Mouse (Mus musculus) gastrocnemius, postnatal 14 days (tissue): ENCODE measurements around the gene Rgs7. TPM values are rescaled to one million over a fixed set of nuclear protein-coding genes. Genes with fewer than 3 reads are reported as not detected.

Source experiments
- DNase-seq: peaks from one replicate; pipeline ENCODE4 v3.0.0; 2021; ENCODE audit warnings: mixed read lengths
- intact Hi-C: fragments of 180-260 bp; cut with DNase I; formaldehyde crosslinking; loops from one replicate; pipeline ENCODE4 v1.15.1; 2025; ENCODE audit warnings: low total_unique reads
- total RNA-seq, 2 experiments: library from RNA; stranded (reverse); gene quantifications; 2 replicates each; pipeline ENCODE4 v1.2.3; 2021

The Rgs7 gene
- total RNA-seq, 2 experiments from 2014 or later = 0.12 to 0.22 TPM

DNA sequence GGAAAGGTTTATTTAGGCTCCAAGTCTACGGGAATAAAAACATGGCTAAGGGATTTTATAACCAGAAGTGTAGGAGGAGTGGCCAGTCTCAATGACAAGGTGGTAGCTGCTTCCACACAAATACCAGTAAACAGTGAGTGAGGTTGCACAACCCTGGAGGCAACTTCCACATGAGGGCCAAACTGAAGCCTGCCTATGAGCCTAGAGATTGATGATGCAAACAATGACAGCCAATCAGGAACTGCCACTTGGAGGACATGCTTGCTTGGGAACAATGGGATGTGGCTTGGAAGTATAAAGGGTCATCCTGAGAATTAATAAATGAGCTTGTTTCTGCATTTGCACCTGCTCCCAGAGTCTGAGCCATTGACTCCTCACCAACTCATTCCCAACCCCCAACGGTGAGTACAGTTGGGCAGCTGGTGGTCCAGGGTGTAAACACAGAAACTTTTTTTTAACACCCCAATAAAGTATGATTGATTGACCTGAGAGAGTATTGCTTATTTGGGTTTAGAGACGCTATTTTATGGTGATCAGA, 162.3 kb downstream of the Rgs7 start:
- intact Hi-C loops = no loop called here
- no peak for DNase-seq

DNA sequence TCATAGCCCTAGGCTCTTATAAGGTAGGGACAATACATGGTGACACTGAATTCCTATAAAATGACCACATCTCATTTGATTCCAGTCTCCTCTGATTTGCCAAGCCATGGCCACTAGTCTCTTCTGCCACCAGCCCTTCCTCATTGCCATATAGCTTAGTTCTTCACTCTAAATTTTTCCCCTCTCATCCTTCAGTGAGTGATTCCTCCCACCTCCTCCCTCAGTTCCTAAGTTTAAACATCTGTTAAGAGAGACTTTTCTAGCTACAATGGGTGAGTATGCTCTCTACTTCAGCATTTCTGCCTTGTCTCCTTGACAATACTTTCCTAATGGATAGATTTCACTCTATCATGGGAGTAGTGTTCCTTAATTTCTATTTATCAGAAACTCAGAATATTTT, 169.5 kb downstream of the Rgs7 start:
- intact Hi-C loops = no loop called here
- no peak for DNase-seq

DNA sequence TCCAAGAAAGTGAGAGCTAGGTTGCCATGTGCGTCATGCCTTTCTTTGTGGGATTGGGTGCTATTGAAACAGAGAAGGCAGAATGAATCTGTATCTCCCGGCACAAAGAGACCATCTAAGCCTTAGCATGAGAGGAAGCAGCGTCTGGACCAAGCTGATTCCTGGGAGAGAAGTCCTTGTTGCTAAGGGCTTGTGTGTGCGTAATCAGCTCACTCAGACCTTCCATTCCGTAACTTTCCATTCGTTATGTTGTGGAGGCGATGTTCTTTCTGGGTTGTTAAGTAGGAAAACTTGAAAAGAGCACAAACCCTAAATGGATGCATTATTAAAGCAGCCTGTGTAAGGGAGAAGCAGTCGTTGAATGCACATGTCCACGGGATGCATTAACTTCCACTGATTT, 173.1 kb downstream of the Rgs7 start:
- intact Hi-C loops = no loop called here
- no peak for DNase-seq

DNA sequence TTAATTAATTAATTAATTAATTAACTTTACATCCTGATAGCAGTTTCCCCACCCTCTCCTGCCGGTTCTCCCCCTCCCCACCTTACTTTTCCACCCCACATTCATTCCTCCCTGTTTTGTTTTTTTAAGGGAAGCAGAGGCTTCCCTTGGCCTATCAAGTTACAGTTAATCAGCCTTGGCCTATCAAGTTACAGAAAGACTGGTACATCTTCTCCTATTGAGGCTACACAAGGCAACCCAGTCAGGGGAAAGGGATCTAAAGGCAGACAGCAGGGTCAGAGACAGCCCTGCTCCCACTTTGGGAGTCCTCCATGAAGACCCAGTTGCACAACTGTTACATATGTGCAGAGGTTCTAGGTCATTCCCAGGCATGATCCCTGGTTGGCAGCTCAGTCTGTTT, 175.0 kb downstream of the Rgs7 start:
- intact Hi-C loops = no loop called here
- no peak for DNase-seq

DNA sequence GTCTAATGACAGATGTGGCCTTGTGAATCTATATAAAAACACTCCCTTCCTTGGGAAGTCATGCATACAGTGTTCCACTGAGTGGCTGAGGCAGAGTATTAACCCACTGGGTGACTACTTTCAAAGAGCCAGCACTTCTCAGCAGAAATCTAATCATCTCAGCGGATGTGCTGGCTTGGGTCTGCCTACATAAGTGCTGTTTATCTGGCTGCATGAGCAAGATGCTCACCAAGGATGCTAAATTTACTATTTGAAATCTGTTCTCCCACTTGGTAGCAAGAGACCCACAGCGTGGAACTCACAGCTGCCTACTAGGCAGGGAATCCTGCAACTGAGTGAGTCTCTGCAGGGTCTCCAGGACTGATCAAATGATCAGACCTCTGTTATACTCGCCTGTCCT, 184.7 kb downstream of the Rgs7 start:
- intact Hi-C loops = no loop called here
- DNase-seq = no peak

DNA sequence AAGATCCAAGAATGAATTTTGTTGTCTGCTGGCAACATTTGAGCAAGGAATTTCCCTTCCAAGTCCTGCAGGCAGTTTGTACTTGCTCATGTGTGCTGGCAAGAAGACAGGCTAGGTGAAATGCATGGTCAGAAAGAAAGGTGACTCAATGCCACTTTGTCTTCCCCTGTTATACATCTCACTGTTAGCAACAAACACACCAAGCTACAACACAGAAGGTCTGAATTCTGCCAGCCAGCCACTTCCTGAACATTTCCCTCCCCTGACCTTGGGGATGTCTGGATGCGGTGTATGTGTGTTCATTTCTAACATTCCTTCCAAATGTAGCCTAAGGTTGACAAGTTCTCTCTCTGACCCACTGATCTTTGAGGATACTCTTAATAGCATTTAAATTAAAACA, 191.4 kb downstream of the Rgs7 start:
- intact Hi-C loops = no loop called here
- no peak for DNase-seq

DNA sequence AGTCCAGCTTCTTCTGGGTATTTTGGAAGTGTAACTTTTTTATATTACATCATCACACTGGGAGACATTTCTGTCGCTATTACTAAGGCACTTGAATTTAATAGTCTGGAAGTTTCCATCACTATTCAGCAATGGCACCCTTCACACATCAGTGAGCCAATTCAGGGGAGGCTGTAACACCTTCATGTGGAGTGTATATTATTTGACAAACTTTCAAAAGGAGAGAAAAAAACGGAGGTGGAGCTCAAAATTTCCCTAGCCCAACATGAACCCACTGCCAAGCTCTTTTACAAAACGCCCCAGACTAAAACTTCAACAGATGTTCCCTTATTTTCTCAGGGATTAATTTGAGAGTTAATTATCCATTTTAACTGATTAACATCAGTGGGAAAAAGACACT, 191.9 kb downstream of the Rgs7 start:
- DNase-seq = no peak
- intact Hi-C loops = no loop called here

DNA sequence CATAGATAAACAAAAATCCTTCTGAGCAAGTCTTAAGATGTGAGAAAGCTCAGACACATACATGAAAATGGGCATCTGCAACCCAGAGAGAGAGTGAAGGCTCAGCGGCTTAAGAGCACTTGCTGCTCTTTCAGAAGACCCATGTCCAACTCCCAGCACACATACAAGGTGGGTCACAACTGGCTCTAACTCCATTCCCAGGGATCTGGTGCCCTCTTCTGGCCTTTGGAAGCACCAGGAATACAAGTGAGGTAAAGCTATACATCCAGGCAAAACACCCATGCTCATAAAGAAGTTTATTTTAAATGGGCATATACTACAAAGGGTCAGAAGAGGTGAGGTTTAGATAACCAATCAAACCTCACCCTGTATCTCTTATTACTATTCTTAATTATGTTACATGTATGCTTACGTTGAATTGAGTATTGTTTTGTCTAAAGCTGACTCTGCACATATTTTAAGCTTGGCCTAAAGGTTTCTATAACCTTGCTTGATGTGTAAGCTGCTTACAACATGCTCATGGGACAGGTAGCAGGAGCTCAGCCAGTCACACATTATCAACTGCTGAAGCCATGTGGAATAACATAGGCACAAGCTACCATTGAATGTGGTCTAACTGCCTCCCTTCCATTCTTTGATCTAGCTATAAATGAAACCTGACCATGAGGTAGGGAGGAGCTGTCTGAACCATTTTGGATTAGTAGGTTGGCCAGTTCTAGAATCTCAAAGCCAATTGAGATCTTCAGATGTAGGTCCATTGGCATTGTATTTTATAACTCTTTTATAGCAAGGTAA, 192.5 kb downstream of the Rgs7 start:
- DNase-seq = no peak
- intact Hi-C loops = no loop called here

DNA sequence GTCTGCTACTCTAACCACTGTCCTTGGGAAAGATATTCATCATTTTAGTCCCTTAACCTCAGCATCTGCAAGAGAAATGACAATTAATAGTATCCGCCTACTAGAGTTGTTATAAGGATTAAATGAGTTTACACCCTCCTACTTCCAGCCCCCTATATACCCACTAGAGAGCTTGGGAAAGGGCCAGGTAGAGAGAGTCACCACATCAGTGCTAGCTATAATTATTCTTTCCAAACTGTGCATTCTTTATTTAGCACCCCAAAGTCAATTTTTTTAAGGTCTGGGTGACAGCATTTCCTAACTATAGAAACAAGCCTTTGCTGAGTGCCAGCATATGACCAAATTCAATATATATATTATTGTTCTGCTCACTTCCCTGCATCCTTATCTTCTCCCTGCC, 195.4 kb downstream of the Rgs7 start:
- DNase-seq = no peak
- intact Hi-C loops = no loop called here

DNA sequence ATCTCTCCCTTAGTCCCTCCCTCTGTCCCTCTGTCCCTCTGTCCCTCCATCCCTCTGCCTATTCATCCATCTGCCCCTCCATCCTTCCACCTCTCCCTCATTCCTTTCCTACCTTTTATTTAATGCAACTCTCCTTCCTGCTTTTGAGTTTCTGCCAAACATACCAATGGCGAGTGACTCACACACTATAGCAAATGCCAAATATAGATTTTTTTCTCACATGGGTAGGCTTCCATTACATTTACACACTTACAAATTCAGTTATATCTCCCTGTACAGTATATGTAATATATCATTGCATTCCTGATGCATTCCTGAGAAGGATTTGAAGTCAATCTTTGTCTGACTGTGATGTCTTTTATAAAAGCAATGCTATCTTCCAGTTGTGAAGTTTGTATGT, 202.2 kb downstream of the Rgs7 start:
- intact Hi-C loops = no loop called here
- no peak for DNase-seq

DNA sequence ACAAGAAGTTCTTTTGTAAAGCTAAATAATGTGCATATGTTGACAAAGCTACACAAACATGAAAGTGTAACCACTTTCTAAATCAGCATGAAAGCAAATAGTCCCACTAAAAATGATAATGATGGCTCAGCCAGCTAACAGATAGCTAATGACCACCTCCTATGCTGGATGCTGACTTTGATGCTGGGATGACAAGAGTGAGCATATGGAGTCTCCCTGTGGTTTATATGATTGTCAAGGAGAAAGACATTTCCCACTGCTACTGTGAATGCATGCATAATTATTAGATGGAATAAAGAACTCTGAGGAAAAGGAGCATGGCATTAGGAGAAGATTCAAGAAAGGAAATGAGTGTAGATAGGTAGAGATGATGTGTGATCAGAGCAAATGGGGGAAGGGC, 230.0 kb downstream of the Rgs7 start:
- no peak for DNase-seq
- intact Hi-C loops = no loop called here

DNA sequence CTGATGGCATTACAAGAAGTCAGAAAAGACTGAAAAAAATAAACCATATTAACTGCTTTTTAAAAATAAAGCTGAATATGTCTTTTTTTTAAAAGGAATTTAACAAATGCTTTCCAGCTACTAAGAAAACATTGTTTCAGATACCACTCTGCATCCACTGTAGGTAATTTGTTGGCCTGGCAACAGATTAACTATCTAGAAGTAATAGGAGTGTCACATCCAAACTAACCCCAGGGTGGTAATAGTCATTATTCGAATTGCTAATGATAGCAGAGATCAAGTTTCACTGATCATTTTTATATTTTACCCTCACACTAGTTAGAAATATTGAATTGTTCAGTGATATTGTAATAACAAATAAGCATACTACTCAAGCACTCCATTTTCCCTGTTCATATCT, 232.9 kb downstream of the Rgs7 start:
- intact Hi-C loops = no loop called here
- no peak for DNase-seq

DNA sequence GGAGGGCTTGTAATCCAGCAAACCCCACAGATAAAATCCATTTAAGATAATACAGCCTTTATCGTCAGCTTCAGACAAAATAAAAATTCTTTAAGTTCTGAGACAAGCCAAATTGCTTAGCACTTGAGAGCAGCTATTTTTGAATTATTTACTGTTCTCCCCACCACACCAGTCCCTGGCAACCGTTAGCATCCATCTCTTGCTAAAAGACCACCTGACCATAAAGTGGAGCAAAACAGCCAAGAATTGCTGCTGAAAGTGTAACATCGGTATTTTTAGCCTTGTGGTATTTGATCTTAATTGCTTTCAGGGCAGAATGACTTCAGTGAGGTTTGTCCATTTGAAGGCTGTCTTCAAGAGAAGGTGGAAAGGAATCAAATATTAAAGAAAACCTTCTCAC, 237.1 kb downstream of the Rgs7 start:
- intact Hi-C loops = no loop called here
- DNase-seq = no peak

DNA sequence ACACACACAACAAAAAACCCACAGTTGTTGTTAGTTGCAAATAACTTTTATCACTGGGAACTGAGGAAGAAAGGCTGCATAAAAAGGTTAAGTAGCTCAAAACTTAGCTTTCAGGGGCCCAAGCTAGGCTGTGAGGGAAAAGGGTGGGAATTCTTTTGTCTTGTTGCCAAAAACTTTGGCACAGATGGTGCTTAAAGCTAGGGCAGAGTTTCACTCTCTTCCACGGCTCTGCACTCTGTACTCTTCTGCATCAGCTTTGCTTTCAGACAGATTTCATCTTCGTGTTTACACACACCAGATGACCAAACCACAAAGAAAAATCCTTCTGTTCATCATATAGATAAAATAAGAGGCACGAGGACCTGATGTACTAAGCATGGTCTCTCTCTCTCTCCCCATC, 237.6 kb downstream of the Rgs7 start:
- no peak for DNase-seq
- intact Hi-C loops = no loop called here

DNA sequence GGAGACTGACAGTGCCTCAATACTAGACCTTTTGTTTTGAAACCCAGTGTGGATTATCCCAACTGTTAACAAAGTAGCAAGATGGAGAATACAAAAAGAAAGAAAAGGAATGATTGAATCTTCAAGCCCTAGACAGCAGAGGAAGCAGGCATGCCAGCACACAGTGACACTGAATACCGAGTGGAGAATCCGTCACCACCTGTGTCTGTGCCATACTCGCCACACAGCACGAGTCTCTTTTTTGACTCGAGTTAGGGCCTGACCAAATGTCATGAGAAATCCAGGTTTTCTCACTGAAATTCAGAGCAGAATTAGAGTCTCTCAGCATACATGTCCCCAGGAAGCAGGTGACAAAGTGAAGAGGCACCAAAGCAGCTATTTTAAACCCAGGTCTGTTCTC, 250.2 kb downstream of the Rgs7 start:
- no peak for DNase-seq
- intact Hi-C loops = no loop called here

DNA sequence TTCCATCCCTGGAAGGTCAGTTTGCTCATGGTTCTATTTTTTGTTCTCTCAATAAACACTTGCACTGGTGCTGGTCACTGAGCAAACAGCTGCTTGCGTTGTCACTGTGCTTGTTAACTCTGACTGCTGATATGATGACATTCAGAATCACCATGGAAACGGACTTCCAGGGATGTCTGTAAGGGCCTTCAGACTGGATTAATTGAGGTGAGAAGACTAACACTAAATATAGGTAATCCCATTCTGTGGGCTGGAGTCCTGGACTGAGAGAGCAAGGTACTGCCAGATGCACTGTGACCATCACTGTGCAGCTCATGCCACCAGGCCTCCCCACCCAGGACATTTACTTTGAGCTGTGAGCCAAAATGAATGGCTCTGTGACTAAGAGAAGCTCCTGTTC, 252.2 kb downstream of the Rgs7 start:
- intact Hi-C loops = no loop called here
- DNase-seq = no peak

DNA sequence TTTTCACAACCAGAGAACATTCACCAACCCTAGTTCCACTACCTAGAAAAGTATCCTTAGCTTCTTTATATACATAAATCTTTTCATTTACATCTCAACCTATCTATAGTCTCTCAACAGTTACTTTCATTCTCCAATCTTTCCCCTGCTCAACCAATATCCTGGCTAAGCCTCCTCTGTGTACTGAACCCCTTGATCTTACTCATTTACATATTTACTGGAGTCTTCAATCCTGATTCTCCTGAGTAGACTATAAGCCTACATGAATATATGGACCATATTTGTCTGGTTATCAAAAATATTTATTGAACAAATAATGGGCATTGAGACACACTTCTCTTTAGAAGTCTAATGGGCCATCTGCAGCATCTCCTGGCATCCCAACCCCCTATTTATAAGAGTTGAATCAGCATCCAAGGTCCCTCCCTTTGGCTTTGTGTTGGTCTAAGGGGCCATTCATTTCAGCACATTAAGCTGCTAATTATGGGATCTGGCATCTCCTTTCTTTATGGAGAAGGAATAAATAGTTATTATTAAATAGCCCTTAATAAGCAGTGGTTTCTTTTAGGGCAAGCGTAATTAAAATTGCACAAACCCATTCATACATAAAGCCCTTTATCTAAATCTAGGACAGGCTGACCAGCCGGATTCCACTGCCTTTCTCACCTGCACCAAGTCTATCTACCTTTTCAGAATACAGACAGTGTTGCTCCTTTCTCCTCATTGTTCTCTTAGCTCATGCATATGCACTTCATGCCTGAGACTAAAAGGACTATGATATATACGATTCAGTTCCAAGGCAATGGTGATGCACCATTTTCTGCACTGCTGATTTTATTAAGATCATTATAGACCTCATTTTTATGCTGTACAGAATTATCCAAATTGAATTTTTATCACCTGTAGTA, 270.5 kb downstream of the Rgs7 start:
- intact Hi-C loops = no loop called here
- no peak for DNase-seq

DNA sequence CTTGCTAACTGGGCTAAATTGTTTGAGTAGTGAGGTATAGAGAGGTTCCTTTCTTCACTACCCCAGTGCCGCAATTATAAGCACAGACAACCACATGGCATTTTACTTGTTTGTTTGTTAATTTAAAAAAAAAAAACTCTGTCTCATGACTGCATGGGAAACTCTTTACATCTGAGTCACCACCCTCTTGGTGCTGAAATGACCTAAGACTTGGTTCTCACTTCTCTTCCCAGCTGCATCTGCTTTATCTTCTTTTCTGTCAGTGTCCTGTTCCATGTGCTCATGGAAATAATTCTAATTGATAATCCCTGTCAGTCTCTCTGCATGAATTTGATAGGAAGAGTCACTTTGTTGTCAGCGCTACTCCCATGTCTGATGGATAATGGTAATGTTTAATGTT, 272.7 kb downstream of the Rgs7 start:
- intact Hi-C loops = no loop called here
- no peak for DNase-seq

DNA sequence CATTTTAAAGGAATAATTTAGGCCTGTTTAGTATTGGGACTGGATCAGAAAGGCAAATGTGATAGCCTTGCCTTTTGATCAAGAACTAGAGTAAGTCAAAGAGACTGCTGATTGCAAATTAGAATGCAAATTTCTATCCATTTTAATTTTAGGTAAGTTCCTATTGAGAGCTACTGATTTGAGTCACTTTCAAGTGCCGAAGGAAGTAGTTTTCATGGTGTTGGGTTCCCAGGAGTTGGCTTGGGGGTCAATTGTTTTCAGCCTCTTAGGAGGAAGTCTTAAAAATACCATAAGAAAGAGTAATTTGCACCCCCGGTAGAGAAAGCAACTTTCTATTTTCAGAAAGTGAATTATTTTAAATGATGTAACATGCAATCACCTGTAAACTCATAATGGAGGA, 285.3 kb downstream of the Rgs7 start:
- DNase-seq = no peak
- intact Hi-C loops = no loop called here

DNA sequence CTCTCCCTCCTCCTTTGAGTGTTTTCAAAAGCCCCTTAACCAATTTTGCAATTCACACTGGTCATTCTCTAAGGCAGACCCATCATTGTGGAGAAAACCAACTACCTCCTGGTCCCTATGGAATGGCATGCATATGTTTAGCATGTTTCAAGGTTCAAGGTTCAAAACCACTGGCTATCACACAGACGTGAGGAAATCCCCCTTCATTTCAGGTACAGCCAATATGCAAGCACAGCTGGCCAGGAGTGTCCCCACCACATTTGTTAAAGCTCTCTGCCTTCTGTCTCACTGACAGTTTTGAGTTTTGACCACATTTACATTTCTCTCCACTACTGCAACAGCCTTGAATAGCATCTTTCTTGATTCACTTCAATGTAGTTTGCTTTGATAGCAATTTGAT, 286.7 kb downstream of the Rgs7 start:
- intact Hi-C loops = no loop called here
- no peak for DNase-seq

DNA sequence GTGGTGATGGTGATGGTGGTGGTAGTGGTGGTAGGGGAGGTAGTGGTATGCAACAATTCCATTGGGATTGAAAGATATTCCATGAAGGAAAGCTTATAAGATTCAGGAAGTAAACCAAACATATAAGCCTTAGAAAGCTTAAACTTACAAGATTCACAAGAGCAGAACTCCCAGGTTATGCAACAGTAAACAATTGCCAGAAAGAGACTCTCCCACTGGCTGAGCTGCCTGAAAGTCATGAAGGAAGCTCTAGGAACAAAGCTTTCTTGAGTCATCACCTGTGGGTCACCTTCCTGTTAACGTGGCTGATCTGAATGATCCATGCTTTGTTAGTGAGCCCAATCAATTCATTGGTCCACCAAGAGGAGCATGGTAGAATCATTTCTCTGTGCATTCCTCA, 288.8 kb downstream of the Rgs7 start:
- intact Hi-C loops = no loop called here

More for the DNA sequence above, 288.8 kb downstream of the Rgs7 start:
- DNase-seq = no peak
